Mouse (Mus musculus): ENCODE data around the gene Efna5. TPM values are rescaled to one million over a fixed set of nuclear protein-coding genes. Genes with fewer than 3 reads are reported as not detected.

Efna5 gene
- polyA plus RNA-seq, 1 experiment from 2014 or later = not detected

DNA sequence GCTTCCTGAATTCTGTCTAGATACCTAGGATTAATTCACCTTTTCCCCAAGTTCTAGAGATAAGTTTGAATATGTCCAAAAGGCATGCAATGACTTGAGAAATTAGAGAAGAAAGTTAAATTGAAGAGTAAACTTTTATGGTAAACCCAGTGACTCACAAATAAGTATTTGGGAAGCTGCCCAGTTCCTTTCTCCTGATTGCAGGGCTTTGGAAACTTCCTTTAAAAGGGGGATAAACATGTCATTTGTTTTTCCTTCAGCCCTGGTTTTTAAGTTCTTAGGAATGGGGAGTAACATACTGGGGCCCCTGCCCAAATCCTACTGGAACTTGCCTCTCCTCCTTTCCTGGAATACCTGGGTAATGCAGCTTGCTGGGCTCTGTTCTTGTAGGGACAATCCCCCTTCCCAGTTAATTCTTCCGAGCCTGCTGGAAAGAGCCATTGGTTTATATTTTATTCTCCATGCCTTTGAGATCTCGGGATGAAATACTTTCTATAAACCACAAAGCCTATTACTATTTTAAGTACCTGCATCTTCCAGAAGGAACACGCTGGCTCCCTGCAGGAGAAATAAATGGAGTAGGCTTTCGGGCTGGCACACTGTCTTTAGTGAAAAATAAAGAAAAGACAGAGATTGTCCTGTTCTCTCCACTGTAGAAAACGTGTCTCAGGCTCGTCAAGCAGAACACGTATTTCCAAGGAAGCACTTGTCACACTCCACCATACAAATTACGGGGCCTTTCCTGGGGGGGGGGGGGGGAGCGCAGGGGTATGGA is 282.2 kb downstream of the Efna5 start:
- Histone ChIP-seq H3K4me3 (ENCODE audit: inconsistent target) (no peak overlapping the region), H3K27ac (no peak overlapping the region), H3K79me2 (ENCODE audit: inconsistent target) (no peaks in the 10 kb centered on the region), H3K36me3 (ENCODE audit: inconsistent target) (no peaks in the 10 kb centered on the region)
- WGBS (ENCODE audit: missing documents) = 95% methylated on average over 8 of the region's 9 CpGs

- Histone ChIP-seq H3K79me2 (ENCODE audit: inconsistent target) (no peaks in the 10 kb centered on the region), H3K4me3 (ENCODE audit: inconsistent target) (no peak overlapping the region), H3K27ac (no peak overlapping the region), H3K36me3 (ENCODE audit: inconsistent target) (no peaks in the 10 kb centered on the region)
- WGBS (ENCODE audit: missing documents) = 87% methylated on average over 3 of the region's 5 CpGs
These were observed 288.6 kb downstream of the Efna5 start for GRCm38 (mm10) chr17:62592436-62593074.

DNA sequence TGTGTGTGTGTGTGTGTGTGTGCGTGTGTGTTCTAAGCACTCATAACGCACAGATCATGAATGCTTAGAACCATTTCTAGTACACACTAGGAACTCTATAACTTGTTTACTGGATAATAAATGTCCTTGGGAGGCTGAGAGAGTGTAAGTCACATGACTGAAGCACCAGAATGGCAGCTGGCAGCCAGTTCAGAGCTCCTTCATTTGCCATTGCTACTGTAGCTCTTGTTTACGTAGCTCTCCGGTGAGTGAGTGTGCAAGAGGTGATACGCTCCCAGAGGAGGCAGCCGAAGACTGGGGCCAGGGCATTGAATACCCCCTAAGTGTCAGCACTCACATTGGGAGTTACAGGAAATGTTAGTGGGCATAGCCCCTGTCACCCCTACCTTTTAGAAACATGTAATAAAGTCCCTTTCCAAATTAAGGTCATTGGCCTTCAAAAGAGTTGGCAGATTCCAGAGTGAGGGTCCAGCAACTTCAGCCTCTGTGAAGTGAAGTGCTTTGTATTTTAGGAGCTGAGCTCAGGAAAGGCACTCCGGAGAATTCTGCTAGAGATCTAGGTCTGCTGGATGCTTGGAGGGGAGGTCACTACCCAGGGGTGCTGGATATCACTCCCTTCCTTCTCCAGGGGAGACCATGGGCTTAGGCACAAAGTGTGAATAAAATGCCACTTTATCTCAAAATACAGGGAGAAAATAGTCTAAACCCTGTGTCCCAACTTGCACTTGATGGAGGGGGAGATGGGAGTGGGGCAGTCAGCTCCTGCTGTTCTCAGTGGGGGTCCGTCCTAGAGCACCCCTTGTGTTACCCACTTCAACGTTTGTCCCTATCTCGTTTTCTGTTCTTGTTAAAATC is 289.3 kb downstream of the Efna5 start:
- Histone ChIP-seq H3K4me3 (ENCODE audit: inconsistent target) (no peak overlapping the region), H3K36me3 (ENCODE audit: inconsistent target) (no peaks in the 10 kb centered on the region), H3K79me2 (ENCODE audit: inconsistent target) (no peaks in the 10 kb centered on the region), H3K27ac (no peak overlapping the region)
- WGBS (ENCODE audit: missing documents) = 89% methylated on average over 10 of the region's 10 CpGs

- no peak overlapping the region for H3K27ac ChIP-seq
- WGBS (ENCODE audit: missing documents) = 87% methylated on average over 9 of the region's 9 CpGs
- no peak overlapping the region for H3K4me3 ChIP-seq (ENCODE audit: inconsistent target)
- no peaks in the 10 kb centered on the region for H3K36me3 ChIP-seq (ENCODE audit: inconsistent target)
- H3K79me2 ChIP-seq (ENCODE audit: inconsistent target) = no peaks in the 10 kb centered on the region
These were observed 290.2 kb downstream of the Efna5 start for GRCm38 (mm10) chr17:62590685-62591460.

DNA sequence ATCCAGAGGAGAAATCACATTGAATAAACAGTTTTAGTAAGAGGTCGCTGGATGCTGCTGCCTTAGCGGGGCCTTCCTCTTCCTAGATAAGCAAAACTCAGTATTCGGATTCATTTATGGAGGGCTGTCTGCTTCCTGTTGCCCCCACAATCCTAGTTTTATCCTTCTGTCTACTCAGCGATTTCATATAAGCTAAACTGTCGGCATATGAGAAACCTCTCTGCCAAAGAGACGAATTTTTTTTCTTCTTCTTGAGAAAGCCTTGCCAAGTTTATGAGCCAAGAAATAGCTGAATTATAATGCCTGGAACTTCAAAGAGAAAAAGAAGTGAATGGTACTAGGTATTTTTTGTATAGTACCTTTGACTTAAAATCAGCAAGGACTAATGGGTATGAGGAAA is 301.0 kb downstream of the Efna5 start:
- WGBS (ENCODE audit: missing documents) = 88% methylated on average over 6 of the region's 6 CpGs
- H3K36me3 ChIP-seq (ENCODE audit: inconsistent target) = no peaks in the 10 kb centered on the region
- no peak overlapping the region for H3K4me3 ChIP-seq (ENCODE audit: inconsistent target)
- no peak overlapping the region for H3K27ac ChIP-seq
- H3K79me2 ChIP-seq (ENCODE audit: inconsistent target) = no peaks in the 10 kb centered on the region

- no peak overlapping the region for H3K27ac ChIP-seq
- WGBS (ENCODE audit: missing documents) = 97% methylated on average over 6 of the region's 6 CpGs
- no peaks in the 10 kb centered on the region for H3K36me3 ChIP-seq (ENCODE audit: inconsistent target)
- H3K4me3 ChIP-seq (ENCODE audit: inconsistent target) = no peak overlapping the region
- H3K79me2 ChIP-seq (ENCODE audit: inconsistent target) = no peaks in the 10 kb centered on the region
These were observed 301.5 kb downstream of the Efna5 start for GRCm38 (mm10) chr17:62579618-62580017.

DNA sequence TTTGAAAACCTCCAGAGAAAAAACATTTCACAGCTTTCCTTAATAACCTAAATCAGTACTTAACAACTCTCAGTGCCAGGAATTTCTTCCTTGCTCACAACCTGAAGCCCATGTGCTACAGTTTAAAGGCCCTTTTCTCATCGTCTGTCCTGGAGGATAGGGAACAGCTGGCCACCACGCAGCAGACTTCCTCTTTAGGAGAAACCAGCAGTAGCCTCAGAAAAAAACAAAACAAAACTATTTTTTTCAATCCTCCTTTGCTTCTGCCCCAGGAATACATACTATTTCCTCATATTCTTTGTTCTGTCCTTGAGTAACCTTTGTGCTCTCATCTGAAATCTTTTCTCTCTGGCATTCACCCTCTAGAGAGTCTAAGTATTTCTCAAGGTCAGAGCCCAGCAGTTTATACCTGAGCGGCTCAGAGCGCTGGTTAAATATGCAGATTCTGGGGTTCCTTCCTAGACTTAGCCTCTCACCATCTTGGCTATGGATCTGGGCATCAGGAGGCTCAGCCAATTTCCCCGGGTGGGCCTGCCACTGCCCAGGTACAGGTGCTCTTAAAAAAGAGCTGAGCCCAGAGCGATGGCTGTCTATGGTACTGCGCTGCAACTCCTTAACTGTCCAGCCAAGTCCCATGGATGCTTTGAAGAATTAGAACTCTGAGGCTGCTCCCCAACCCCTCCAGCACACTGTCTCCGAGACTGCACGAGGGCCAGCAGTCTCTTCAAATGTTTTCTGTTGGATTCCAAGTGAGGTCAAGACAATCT is 306.4 kb downstream of the Efna5 start:
- no peak overlapping the region for H3K4me3 ChIP-seq (ENCODE audit: inconsistent target)
- WGBS (ENCODE audit: missing documents) = 74% methylated on average over 9 of the region's 9 CpGs
- H3K36me3 ChIP-seq (ENCODE audit: inconsistent target) = no peaks in the 10 kb centered on the region
- no peak overlapping the region for H3K27ac ChIP-seq
- no peaks in the 10 kb centered on the region for H3K79me2 ChIP-seq (ENCODE audit: inconsistent target)

DNA sequence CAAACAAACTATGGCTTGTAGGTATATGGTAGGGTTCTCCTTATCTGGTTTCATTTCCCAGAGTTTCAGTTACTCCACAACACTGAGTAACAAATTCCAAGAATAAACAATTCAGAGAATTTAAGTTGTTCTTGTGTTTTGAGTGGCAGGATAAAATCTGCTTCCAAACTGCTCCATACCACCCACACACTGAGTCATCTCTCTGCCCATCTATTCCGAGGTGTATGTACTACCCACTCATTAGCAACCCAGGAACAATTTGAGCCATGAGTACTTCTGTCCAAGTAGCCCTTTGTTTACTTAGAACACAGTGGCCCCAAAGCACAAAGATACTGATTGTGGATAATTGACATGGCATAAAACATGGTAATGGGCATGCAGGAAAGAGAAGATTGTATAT is 311.0 kb downstream of the Efna5 start:
- Histone ChIP-seq H3K27ac (no peak overlapping the region), H3K79me2 (ENCODE audit: inconsistent target) (no peaks in the 10 kb centered on the region), H3K36me3 (ENCODE audit: inconsistent target) (no peaks in the 10 kb centered on the region), H3K4me3 (ENCODE audit: inconsistent target) (no peak overlapping the region)
- WGBS (ENCODE audit: missing documents) = 69% methylated on average over 1 of the region's 1 CpGs

DNA sequence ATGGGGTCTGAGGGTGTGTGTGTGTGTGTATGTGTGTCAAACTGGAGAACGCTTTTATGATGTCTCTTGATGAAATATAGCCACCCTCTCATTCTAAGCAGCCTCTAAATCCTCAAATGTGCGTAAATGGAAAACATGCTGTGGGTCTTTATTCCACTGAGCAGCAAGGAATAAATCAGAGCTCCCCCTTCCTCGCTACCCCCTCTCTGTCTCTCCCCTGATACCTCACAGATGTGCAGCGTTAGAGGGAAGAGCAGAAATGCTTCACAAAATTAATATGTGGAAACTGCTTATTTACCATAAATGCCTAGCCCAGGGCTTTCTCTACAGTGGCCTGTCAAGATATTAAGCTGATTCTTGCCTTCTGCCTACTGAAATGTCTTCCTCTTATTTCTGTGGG is 313.1 kb downstream of the Efna5 start:
- H3K4me3 ChIP-seq (ENCODE audit: inconsistent target) = no peak overlapping the region
- 97% methylated on average over 4 of the region's 4 CpGs for WGBS (ENCODE audit: missing documents)
- no peak overlapping the region for H3K27ac ChIP-seq
- no peaks in the 10 kb centered on the region for H3K36me3 ChIP-seq (ENCODE audit: inconsistent target)
- H3K79me2 ChIP-seq (ENCODE audit: inconsistent target) = no peaks in the 10 kb centered on the region

DNA sequence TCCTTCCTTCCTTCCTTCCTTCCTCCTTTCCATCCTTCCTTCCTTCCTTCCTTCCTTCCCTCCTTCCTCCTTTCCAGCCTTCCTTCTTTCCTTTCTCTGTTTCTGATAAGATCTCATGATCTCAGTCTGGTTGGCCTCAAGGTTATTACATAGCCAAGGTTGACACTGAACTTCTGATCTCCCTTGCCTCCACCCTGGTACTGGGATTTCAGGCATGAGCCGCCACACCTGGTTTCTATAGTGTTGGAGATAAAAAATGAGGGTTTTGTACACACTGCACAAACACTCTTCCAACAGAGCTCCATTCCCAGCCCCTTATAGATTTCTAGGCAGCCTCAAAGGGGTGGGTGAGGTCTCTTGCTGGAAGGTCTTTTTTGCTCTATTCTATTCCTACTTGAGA is 315.5 kb downstream of the Efna5 start:
- no peaks in the 10 kb centered on the region for H3K36me3 ChIP-seq (ENCODE audit: inconsistent target)
- no peaks in the 10 kb centered on the region for H3K79me2 ChIP-seq (ENCODE audit: inconsistent target)
- no peak overlapping the region for H3K27ac ChIP-seq
- 89% methylated on average over 1 of the region's 1 CpGs for WGBS (ENCODE audit: missing documents)
- H3K4me3 ChIP-seq (ENCODE audit: inconsistent target) = no peak overlapping the region

DNA sequence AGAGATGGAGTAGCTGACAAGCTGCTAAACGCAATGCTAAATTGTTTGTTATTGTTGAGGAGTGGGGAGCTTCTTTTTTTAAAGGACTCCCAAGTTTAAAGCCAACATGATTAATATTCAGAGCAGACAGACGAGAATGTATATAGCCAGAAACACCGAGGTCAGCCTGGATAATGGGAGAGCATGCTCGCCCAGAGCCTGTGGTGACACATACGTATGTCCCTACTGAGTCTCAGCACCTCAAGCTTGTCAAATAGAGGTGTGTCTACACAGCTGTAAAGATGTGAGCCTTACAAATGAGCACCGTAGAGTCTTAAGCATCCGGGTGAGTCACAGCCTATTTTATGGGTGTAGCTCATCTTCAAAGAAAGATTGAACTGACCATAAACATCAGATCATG is 318.7 kb downstream of the Efna5 start:
- Histone ChIP-seq H3K36me3 (ENCODE audit: inconsistent target) (no peaks in the 10 kb centered on the region), H3K79me2 (ENCODE audit: inconsistent target) (no peaks in the 10 kb centered on the region), H3K27ac (no peak overlapping the region), H3K4me3 (ENCODE audit: inconsistent target) (no peak overlapping the region)
- WGBS (ENCODE audit: missing documents) = 96% methylated on average over 7 of the region's 7 CpGs

DNA sequence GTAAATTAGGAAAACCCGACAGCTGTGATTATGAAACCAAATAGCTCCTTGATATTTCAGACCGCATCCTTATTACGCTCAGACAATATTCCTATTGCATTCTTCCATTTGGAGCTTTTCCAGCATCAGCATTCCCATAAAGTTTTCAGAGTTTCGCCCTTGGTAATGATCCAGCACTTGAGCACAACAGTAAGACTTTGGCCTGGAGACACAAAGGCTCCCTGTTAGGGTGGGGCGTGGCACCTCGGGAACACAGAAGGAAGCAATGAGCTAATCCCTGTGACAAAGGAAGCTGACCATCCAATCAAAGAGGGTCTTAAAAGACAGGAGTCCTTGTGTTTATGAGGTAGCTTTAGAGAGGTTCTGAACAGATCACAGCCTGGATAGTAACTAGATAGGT is 323.9 kb downstream of the Efna5 start:
- Histone ChIP-seq H3K79me2 (ENCODE audit: inconsistent target) (no peaks in the 10 kb centered on the region), H3K4me3 (ENCODE audit: inconsistent target) (no peak overlapping the region), H3K27ac (no peak overlapping the region), H3K36me3 (ENCODE audit: inconsistent target) (no peaks in the 10 kb centered on the region)
- WGBS (ENCODE audit: missing documents) = 90% methylated on average over 6 of the region's 6 CpGs

Data from macrophage (primary cell).